Mouse (Mus musculus) myocyte (in vitro differentiated cells): ENCODE data around the gene Arsk. TPM values are rescaled to one million over a fixed set of nuclear protein-coding genes. Genes with fewer than 3 reads are reported as not detected.

Experiments
- H3K27me3 ChIP-seq: one replicate; pipeline ENCODE4 v1.6.1; 2011; ENCODE audit not compliant: control insufficient read depth, insufficient read depth, insufficient read length
- H3K36me3 ChIP-seq: one replicate; pipeline ENCODE4 v1.6.1; 2011; ENCODE audit not compliant: control insufficient read depth, insufficient read depth
- H3K4me2 ChIP-seq: one replicate; pipeline ENCODE4 v1.6.1; 2011; ENCODE audit warnings: low read depth, control low read depth
- H3K4me3 ChIP-seq: one replicate; pipeline ENCODE4 v1.5.1; 2011; ENCODE audit warnings: mild to moderate bottlenecking, control low read depth, moderate library complexity
- H3K79me2 ChIP-seq: one replicate; pipeline ENCODE4 v1.6.1; 2011; ENCODE audit not compliant: control insufficient read depth, insufficient read depth
- H3ac ChIP-seq: one replicate; pipeline ENCODE4 v1.6.1; 2011; ENCODE audit not compliant: control insufficient read depth, insufficient read length
- CEBPB ChIP-seq: IDR thresholded peaks from 2 replicates; pipeline ENCODE4 v1.6.1; 2011; ENCODE audit warnings: mild to moderate bottlenecking, moderate library complexity; ENCODE audit not compliant: poor library complexity, insufficient read depth, severe bottlenecking
- E2F4 ChIP-seq: IDR thresholded peaks from one replicate; pipeline ENCODE4 v1.6.1; 2011; ENCODE audit warnings: mild to moderate bottlenecking, control low read depth, moderate library complexity; ENCODE audit not compliant: insufficient read depth
- MAX ChIP-seq: IDR thresholded peaks from one replicate; pipeline ENCODE4 v1.6.1; 2011; ENCODE audit warnings: low read depth, mild to moderate bottlenecking, control low read depth
- MYOD1 ChIP-seq, 3 experiments: IDR thresholded peaks; one replicate each; pipeline ENCODE4 v1.6.1; 2011; ENCODE audit warnings: control low read depth in 2 of 3, low read depth in 2 of 3, mild to moderate bottlenecking in 2 of 3, moderate library complexity in 1 of 3; ENCODE audit not compliant: insufficient read length in 2 of 3, control insufficient read depth in 1 of 3
- MYOG ChIP-seq, 3 experiments: IDR thresholded peaks; one replicate each; pipeline ENCODE4 v1.6.1; 2011; ENCODE audit warnings: control low read depth in 2 of 3, low read depth in 2 of 3, mild to moderate bottlenecking in 2 of 3; ENCODE audit not compliant: insufficient read length in 2 of 3, control insufficient read depth in 1 of 3, insufficient read depth in 1 of 3
- POLR2A ChIP-seq: IDR thresholded peaks from one replicate; pipeline ENCODE4 v1.6.1; 2011; ENCODE audit warnings: low read depth, mild to moderate bottlenecking, control low read depth, moderate library complexity; ENCODE audit not compliant: insufficient read length
- POLR2AphosphoS2 ChIP-seq: IDR thresholded peaks from one replicate; pipeline ENCODE4 v1.6.1; 2011; ENCODE audit warnings: low read depth, control low read depth; ENCODE audit not compliant: insufficient read length
- REST ChIP-seq: IDR thresholded peaks from one replicate; pipeline ENCODE4 v1.6.1; 2011; ENCODE audit warnings: mild to moderate bottlenecking, control low read depth, moderate library complexity; ENCODE audit not compliant: insufficient read depth, insufficient read length
- SRF ChIP-seq: IDR thresholded peaks from one replicate; pipeline ENCODE4 v1.6.1; 2011; ENCODE audit warnings: low read depth; ENCODE audit not compliant: control insufficient read depth, insufficient read length
- TCF12 ChIP-seq: IDR thresholded peaks from one replicate; pipeline ENCODE4 v1.6.1; 2011; ENCODE audit warnings: mild to moderate bottlenecking, control low read depth; ENCODE audit not compliant: poor library complexity, insufficient read depth, severe bottlenecking
- TCF3 ChIP-seq: IDR thresholded peaks from one replicate; pipeline ENCODE4 v1.6.1; 2011; ENCODE audit warnings: low read depth, control low read depth; ENCODE audit not compliant: insufficient read length
- USF1 ChIP-seq: IDR thresholded peaks from one replicate; pipeline ENCODE4 v1.6.1; 2011; ENCODE audit warnings: low read depth, mild to moderate bottlenecking, control low read depth, moderate library complexity
- polyA plus RNA-seq: library from polyadenylated mRNA; unstranded; fragments of >200 nt; fragmentation: generic; extraction: Trizol; gene quantifications from one replicate; pipeline ENCODE4 v1.2.1, GENCODE M21; 2012; ENCODE audit warnings: missing spikeins

The Arsk gene
- polyA plus RNA-seq, 1 experiment: 2.4 TPM

- Histone ChIP-seq H3K36me3 (no peaks in the 10 kb centered on the region), H3K27me3 (peaks cover 14% of the 10 kb centered on the region), H3K79me2 (no peaks in the 10 kb centered on the region), H3K4me2 (no peak overlapping the region), H3K4me3 (no peak overlapping the region), H3ac (no peak overlapping the region)
- TF ChIP-seq POLR2A: no peak
- TF ChIP-seq MYOG (IDR thresholded peaks at IDR 0.05; ENCODE audit: control insufficient read depth in 1 of 3, insufficient read depth in 1 of 3, insufficient read length in 2 of 3, low read depth in 2 of 3): no peak
Observed at GRCm38 (mm10) chr13:76057267-76058069, 41.0 kb downstream of the Arsk start.

GRCm38 (mm10) chr13:76056896-76057266, 41.6 kb downstream of the Arsk start, which contains the start of gene Gpr150:
Gene Gpr150, minus strand, starts transcription at chr13:76056996.
- H3K27me3 ChIP-seq: peaks cover 14% of the 10 kb centered on the region
- no peaks in the 10 kb centered on the region for H3K79me2 ChIP-seq
- no peaks in the 10 kb centered on the region for H3K36me3 ChIP-seq
- no peak within 1 kb of the TSS for H3ac ChIP-seq
- no peak for TF ChIP-seq MYOD1 (IDR thresholded peaks at IDR 0.05; ENCODE audit: control insufficient read depth in 1 of 3, insufficient read length in 2 of 3, low read depth in 2 of 3)
- TF ChIP-seq POLR2A: no peak
- no peak for TF ChIP-seq MAX
- TF ChIP-seq E2F4: no peak
- no peak for TF ChIP-seq MYOG (IDR thresholded peaks at IDR 0.05; ENCODE audit: control insufficient read depth in 1 of 3, insufficient read depth in 1 of 3, insufficient read length in 2 of 3, low read depth in 2 of 3)
- no peak for TF ChIP-seq REST
- TF ChIP-seq USF1: no peak
- no peak for TF ChIP-seq SRF
- no peak for TF ChIP-seq TCF3
- TF ChIP-seq TCF12: no peak
- TF ChIP-seq CEBPB: no peak
- no peak for TF ChIP-seq POLR2AphosphoS2
- H3K4me3 ChIP-seq: no peak within 1 kb of the TSS
- H3K4me2 ChIP-seq: peak within 1 kb of the TSS; percentile 58

GRCm38 (mm10) chr13:76056261-76056724, 42.2 kb downstream of the Arsk start:
- no peak for TF ChIP-seq REST
- no peak for TF ChIP-seq TCF3
- no peak for TF ChIP-seq POLR2A
- peak in 1 of 3 experiments; percentile 32 for TF ChIP-seq MYOG (IDR thresholded peaks at IDR 0.05; ENCODE audit: control insufficient read depth in 1 of 3, insufficient read depth in 1 of 3, insufficient read length in 2 of 3, low read depth in 2 of 3)
- no peak for TF ChIP-seq USF1
- TF ChIP-seq E2F4: no peak
- no peak for TF ChIP-seq SRF
- TF ChIP-seq TCF12: no peak
- TF ChIP-seq MAX: no peak
- peak in 1 of 3 experiments; percentile 35 for TF ChIP-seq MYOD1 (IDR thresholded peaks at IDR 0.05; ENCODE audit: control insufficient read depth in 1 of 3, insufficient read length in 2 of 3, low read depth in 2 of 3)
- TF ChIP-seq CEBPB: no peak
- TF ChIP-seq POLR2AphosphoS2: no peak
- Histone ChIP-seq H3ac (no peak overlapping the region), H3K4me2 (peak overlapping the region; percentile 58), H3K27me3 (peaks cover 14% of the 10 kb centered on the region), H3K79me2 (no peaks in the 10 kb centered on the region), H3K4me3 (no peak overlapping the region), H3K36me3 (no peaks in the 10 kb centered on the region)

GRCm38 (mm10) chr13:76055391-76056232, 42.8 kb downstream of the Arsk start:
- Histone ChIP-seq H3K4me3 (no peak overlapping the region), H3K79me2 (no peaks in the 10 kb centered on the region), H3K27me3 (peaks cover 14% of the 10 kb centered on the region)

More at GRCm38 (mm10) chr13:76055391-76056232, 42.8 kb downstream of the Arsk start:
- no peak for TF ChIP-seq TCF12
- no peak for TF ChIP-seq MYOG (IDR thresholded peaks at IDR 0.05; ENCODE audit: control insufficient read depth in 1 of 3, insufficient read depth in 1 of 3, insufficient read length in 2 of 3, low read depth in 2 of 3)
- no peak for TF ChIP-seq MAX
- TF ChIP-seq POLR2A: no peak
- no peak for TF ChIP-seq TCF3
- TF ChIP-seq POLR2AphosphoS2: no peak
- TF ChIP-seq CEBPB: no peak
- no peak for TF ChIP-seq USF1
- TF ChIP-seq MYOD1 (IDR thresholded peaks at IDR 0.05; ENCODE audit: control insufficient read depth in 1 of 3, insufficient read length in 2 of 3, low read depth in 2 of 3): no peak
- TF ChIP-seq SRF: no peak
- no peak for TF ChIP-seq E2F4
- TF ChIP-seq REST: no peak
- Histone ChIP-seq H3K4me2 (peak overlapping the region; percentile 58), H3K36me3 (no peaks in the 10 kb centered on the region), H3ac (no peak overlapping the region)
